Mouse (Mus musculus) CH12.LX (cell line): ENCODE results near the gene Pfn1. TPM values are rescaled to one million over a fixed set of nuclear protein-coding genes. Genes with fewer than 3 reads are reported as not detected.

Experiments
- DNase-seq: peaks from one replicate; pipeline ENCODE4 v3.0.0-alpha.2; 2013; ENCODE audit errors: extremely low read depth
- H3K27ac ChIP-seq: 2 replicates; pipeline ENCODE4 v1.5.1; 2012; ENCODE audit warnings: low read depth, mild to moderate bottlenecking, control low read depth, moderate library complexity; ENCODE audit not compliant: insufficient read depth
- H3K27me3 ChIP-seq: replicated peaks from 2 replicates; pipeline ENCODE3; 2012; ENCODE audit warnings: inconsistent platforms
- H3K36me3 ChIP-seq, 2 experiments: replicated peaks in 1 of 2; 2 replicates each; pipeline versions ENCODE3 to v1.6.1; 2012; ENCODE audit warnings: inconsistent platforms in 1 of 2, low read length in 1 of 2, mild to moderate bottlenecking in 1 of 2, mixed read lengths in 1 of 2, moderate library complexity in 1 of 2; ENCODE audit not compliant: control insufficient read depth in 1 of 2, insufficient read depth in 1 of 2
- H3K4me1 ChIP-seq, 2 experiments: 2 replicates each; pipeline ENCODE4 v1.6.1; 2012; ENCODE audit warnings: inconsistent platforms in 1 of 2, moderate library complexity in 1 of 2; ENCODE audit not compliant: insufficient read depth in 2 of 2, control insufficient read depth in 1 of 2
- H3K4me2 ChIP-seq: 2 replicates; pipeline ENCODE4 v1.6.1; 2012; ENCODE audit warnings: low read depth, mild to moderate bottlenecking, control low read depth; ENCODE audit not compliant: poor library complexity, insufficient read depth, severe bottlenecking
- H3K4me3 ChIP-seq, 3 experiments: fragments of 150-350 bp in 1 of 3; sonication (generic) in 1 of 3; replicated peaks in 1 of 3; 2 replicates each; pipeline versions ENCODE3 to v1.5.1; 2011 to 2012; ENCODE audit warnings: low read depth in 2 of 3, low read length in 2 of 3, mild to moderate bottlenecking in 2 of 3, moderate library complexity in 2 of 3, control low read depth in 1 of 3, improper control_type of control experiment in 1 of 3, inconsistent platforms in 1 of 3, mixed read lengths in 1 of 3; ENCODE audit not compliant: poor library complexity in 1 of 3
- H3K79me2 ChIP-seq: replicated peaks from 2 replicates; pipeline ENCODE4 v1.6.1; 2012; ENCODE audit warnings: mild to moderate bottlenecking, moderate library complexity; ENCODE audit not compliant: control insufficient read depth, poor library complexity, insufficient read depth, severe bottlenecking; ENCODE audit errors: extremely low read depth
- H3K9ac ChIP-seq: 2 replicates; pipeline ENCODE4 v1.6.1; 2012; ENCODE audit warnings: low read depth, mild to moderate bottlenecking, control low read depth, moderate library complexity; ENCODE audit not compliant: insufficient read depth
- H3K9me3 ChIP-seq: replicated peaks from 2 replicates; pipeline ENCODE3; 2012; ENCODE audit warnings: low read length, inconsistent platforms, mixed read lengths
- BHLHE40 ChIP-seq: IDR thresholded peaks from 2 replicates; pipeline ENCODE4 v1.6.1; 2011; ENCODE audit warnings: mild to moderate bottlenecking, low read depth, low read length, improper control_type of control experiment
- CHD1 ChIP-seq: IDR thresholded peaks from 2 replicates; pipeline ENCODE4 v1.6.1; 2012; ENCODE audit warnings: low read depth, low read length, improper control_type of control experiment, inconsistent platforms
- CHD2 ChIP-seq: IDR thresholded peaks from 2 replicates; pipeline ENCODE4 v1.6.1; 2011; ENCODE audit warnings: low read length, improper control_type of control experiment
- CTCF ChIP-seq, 2 experiments: IDR thresholded peaks in 1 of 2; conservative IDR thresholded peaks in 1 of 2; 2 replicates each; pipeline ENCODE4 v1.5.1; 2011 to 2012; ENCODE audit warnings: low read depth in 2 of 2, low read length in 2 of 2, improper control_type of control experiment in 1 of 2, inconsistent platforms in 1 of 2, mild to moderate bottlenecking in 1 of 2, moderate library complexity in 1 of 2
- ETS1 ChIP-seq: conservative IDR thresholded peaks from 2 replicates; pipeline ENCODE4 v1.6.1; 2012; ENCODE audit warnings: low read depth, mild to moderate bottlenecking, inconsistent platforms, low read length, improper control_type of control experiment, moderate library complexity
- GABPA ChIP-seq: IDR thresholded peaks from 2 replicates; pipeline ENCODE4 v1.6.1; 2012; ENCODE audit warnings: low read depth, low read length, improper control_type of control experiment, inconsistent platforms; ENCODE audit not compliant: insufficient replicate concordance
- HCFC1 ChIP-seq: IDR thresholded peaks from 2 replicates; pipeline ENCODE4 v1.6.1; 2012; ENCODE audit warnings: low read depth, mild to moderate bottlenecking, inconsistent platforms, low read length, improper control_type of control experiment
- IRF4 ChIP-seq: IDR thresholded peaks from 2 replicates; pipeline ENCODE4 v1.6.1; 2014; ENCODE audit warnings: low read depth, mild to moderate bottlenecking, inconsistent platforms, low read length, improper control_type of control experiment
- JUN ChIP-seq: IDR thresholded peaks from 2 replicates; pipeline ENCODE4 v1.6.1; 2011; ENCODE audit warnings: low read depth, mild to moderate bottlenecking, low read length, improper control_type of control experiment, moderate library complexity; ENCODE audit not compliant: insufficient read depth
- JUND ChIP-seq: conservative IDR thresholded peaks from 2 replicates; pipeline ENCODE4 v1.6.1; 2011; ENCODE audit warnings: low read depth, low read length, improper control_type of control experiment
- KAT2A ChIP-seq: IDR thresholded peaks from 2 replicates; pipeline ENCODE4 v1.6.1; 2012; ENCODE audit warnings: low read length, improper control_type of control experiment, inconsistent platforms; ENCODE audit not compliant: insufficient replicate concordance
- MAFK ChIP-seq: IDR thresholded peaks from 2 replicates; pipeline ENCODE4 v1.6.1; 2011; ENCODE audit warnings: low read length, improper control_type of control experiment; ENCODE audit not compliant: insufficient replicate concordance
- MAX ChIP-seq: IDR thresholded peaks from 2 replicates; pipeline ENCODE4 v1.6.1; 2011; ENCODE audit warnings: low read length, improper control_type of control experiment
- MAZ ChIP-seq: IDR thresholded peaks from 2 replicates; pipeline ENCODE4 v1.6.1; 2012; ENCODE audit warnings: low read depth, mild to moderate bottlenecking, inconsistent platforms, low read length, improper control_type of control experiment, moderate library complexity
- MEF2A ChIP-seq: IDR thresholded peaks from 2 replicates; pipeline ENCODE4 v1.6.1; 2014; ENCODE audit warnings: low read depth, mild to moderate bottlenecking, inconsistent platforms, low read length, improper control_type of control experiment, borderline replicate concordance
- MXI1 ChIP-seq: IDR thresholded peaks from 2 replicates; pipeline ENCODE4 v1.6.1; 2011; ENCODE audit warnings: mild to moderate bottlenecking, low read depth, low read length, improper control_type of control experiment
- MYC ChIP-seq: IDR thresholded peaks from 2 replicates; pipeline ENCODE4 v1.6.1; 2011; ENCODE audit warnings: low read depth, mild to moderate bottlenecking, improper control_type of control experiment, low read length
- NELFE ChIP-seq: IDR thresholded peaks from 2 replicates; pipeline ENCODE4 v1.6.1; 2011; ENCODE audit warnings: low read depth, low read length, improper control_type of control experiment
- NRF1 ChIP-seq: IDR thresholded peaks from 2 replicates; pipeline ENCODE4 v1.6.1; 2014; ENCODE audit warnings: low read depth, mild to moderate bottlenecking, inconsistent platforms, low read length, improper control_type of control experiment, moderate library complexity
- PAX5 ChIP-seq: IDR thresholded peaks from 2 replicates; pipeline ENCODE4 v1.6.1; 2012; ENCODE audit warnings: low read length, inconsistent platforms, mixed read lengths
- RAD21 ChIP-seq: IDR thresholded peaks from 2 replicates; pipeline ENCODE4 v1.6.1; 2011; ENCODE audit warnings: low read depth, mild to moderate bottlenecking, low read length, improper control_type of control experiment, moderate library complexity
- SIN3A ChIP-seq: IDR thresholded peaks from 2 replicates; pipeline ENCODE4 v1.6.1; 2012; ENCODE audit warnings: low read length, improper control_type of control experiment, inconsistent platforms
- SMC3 ChIP-seq: IDR thresholded peaks from 2 replicates; pipeline ENCODE4 v1.6.1; 2011; ENCODE audit warnings: low read depth, low read length, improper control_type of control experiment
- TBP ChIP-seq: conservative IDR thresholded peaks from 2 replicates; pipeline ENCODE4 v1.6.1; 2011; ENCODE audit warnings: low read depth, low read length, improper control_type of control experiment
- UBTF ChIP-seq: IDR thresholded peaks from 2 replicates; pipeline ENCODE4 v1.6.1; 2012; ENCODE audit warnings: low read depth, mild to moderate bottlenecking, inconsistent platforms, low read length, improper control_type of control experiment, moderate library complexity
- ZC3H11A ChIP-seq: IDR thresholded peaks from 2 replicates; pipeline ENCODE4 v1.6.1; 2012; ENCODE audit warnings: low read depth, mild to moderate bottlenecking, inconsistent platforms, low read length, improper control_type of control experiment
- ZKSCAN1 ChIP-seq: IDR thresholded peaks from 2 replicates; pipeline ENCODE4 v1.6.1; 2012; ENCODE audit warnings: low read depth, inconsistent platforms, low read length, improper control_type of control experiment, borderline replicate concordance
- ZMIZ1 ChIP-seq: IDR thresholded peaks from 2 replicates; pipeline ENCODE4 v1.6.1; 2012; ENCODE audit warnings: low read depth, mild to moderate bottlenecking, inconsistent platforms, low read length, improper control_type of control experiment
- ZNF384 ChIP-seq: IDR thresholded peaks from 2 replicates; pipeline ENCODE4 v1.6.1; 2012; ENCODE audit warnings: low read depth, low read length, improper control_type of control experiment, inconsistent platforms
- dilution Hi-C: fragments of 300-500 bp; cut with MboI; formaldehyde crosslinking; loops from 2 replicates; pipeline ENCODE4 v1.14.3; 2020; ENCODE audit warnings: low sequenced_read_pairs; ENCODE audit not compliant: extremely low pct_unique_long_range_greater_than_20kb, extremely low pct_ligation_motif_present
- in situ Hi-C: fragments of 300-500 bp; cut with MboI; formaldehyde crosslinking; loops from 3 replicates; pipeline ENCODE4 v1.14.3; 2019; ENCODE audit warnings: low sequenced_read_pairs, low pct_ligation_motif_present, low pct_unique_long_range_greater_than_20kb, mixed read lengths
- polyA plus RNA-seq: library from polyadenylated mRNA; unstranded; fragments of >175 nt; gene quantifications from 2 replicates; pipeline ENCODE4 v1.2.1, GENCODE M21; 2012; ENCODE audit warnings: low read depth; ENCODE audit not compliant: insufficient read length
- total RNA-seq, 2 experiments: library from RNA; depleted of rRNA; stranded (reverse); fragments of 300-350 nt in 1 of 2; fragments of >200 nt in 1 of 2; gene quantifications; 2 replicates each; pipeline ENCODE4 v1.2.3; 2012 to 2014

Gene Pfn1
- total and polyA plus RNA-seq, 3 experiments, result 844 to 2,624 (median 1,045) TPM

GRCm38 (mm10) chr11:70700613-70701012, 46.2 kb upstream of the Pfn1 start:
- Histone ChIP-seq H3K27ac (no peak overlapping the region), H3K36me3 (peaks cover 22 to 35% of the 10 kb centered on the region in 2 experiments), H3K4me3 (peak overlapping the region; percentile 61 to 80 (median 71)), H3K79me2 (0 out of 2 replicates have a peak, but pooled peaks cover 5% of the 10 kb centered on the region), H3K9me3 (no peaks in the 10 kb centered on the region), H3K4me1 (peaks cover 9 to 24% of the 10 kb centered on the region in 2 experiments), H3K27me3 (peaks cover 3% of the 10 kb centered on the region), H3K4me2 (peak overlapping the region; percentile 68), H3K9ac (peak overlapping the region; percentile 93)
- dilution Hi-C loops (no loop called here), in situ Hi-C loops (no loop called here)
- peak; percentile 33 for DNase-seq
- TF ChIP-seq SIN3A, result peak; percentile 33; the same call in 1 of the 2 replicates
- no peak for TF ChIP-seq ZKSCAN1
- TF ChIP-seq ETS1, result no peak
- no peak for TF ChIP-seq CTCF (conservative IDR thresholded peaks at IDR 0.05 in 1 of 2, IDR thresholded peaks at IDR 0.05 in 1 of 2; ENCODE audit: low read depth in 2 of 2, low read length in 2 of 2)
- TF ChIP-seq MEF2A, result 0 out of 2 replicates have a peak, but pooled peaks have one; percentile 3
- no peak for TF ChIP-seq GABPA
- no peak for TF ChIP-seq RAD21
- peak; percentile 57; the same call in 1 of the 2 replicates for TF ChIP-seq CHD2
- peak; percentile 67 for TF ChIP-seq UBTF

GRCm38 (mm10) chr11:70699722-70700556, 45.5 kb upstream of the Pfn1 start, which contains the start of the genes Inca1 and Kif1c:
Inca1 (minus strand) TSS chr11:70700155.
Kif1c (plus strand) TSS chr11:70700548.
- in situ Hi-C loops (no loop called here), dilution Hi-C loops (no loop called here)
- peak; percentile 46 for TF ChIP-seq HCFC1
- TF ChIP-seq NELFE, result peak; percentile 85
- no peak for TF ChIP-seq MYC
- TF ChIP-seq ZKSCAN1, result no peak
- TF ChIP-seq CHD1, result no peak
- no peak for TF ChIP-seq JUND
- TF ChIP-seq JUN, result no peak
- TF ChIP-seq MAX, result peak; percentile 63; the same call in 1 of the 2 replicates
- TF ChIP-seq NRF1, result peak; percentile 55; the same call in 1 of the 2 replicates
- peak; percentile 83 for TF ChIP-seq ZMIZ1
- TF ChIP-seq ZC3H11A, result no peak
- peak; percentile 40 for TF ChIP-seq IRF4
- peak; percentile 71; the same call in 1 of the 2 replicates for TF ChIP-seq TBP
- TF ChIP-seq ETS1, result no peak
- peak; percentile 39 for TF ChIP-seq MAZ
- no peak for TF ChIP-seq ZNF384
- no peak for TF ChIP-seq PAX5
- 0 out of 2 replicates have a peak, but pooled peaks have one; percentile 0 for TF ChIP-seq SMC3
- TF ChIP-seq KAT2A, result no peak
- no peak for TF ChIP-seq MXI1
- no peak for TF ChIP-seq BHLHE40
- TF ChIP-seq UBTF, result no peak
- TF ChIP-seq MAFK, result no peak
- 0 out of 2 replicates have a peak, but pooled peaks have one; percentile 10 for TF ChIP-seq MEF2A
- TF ChIP-seq GABPA, result no peak
- TF ChIP-seq SIN3A, result no peak; the same call in 1 of the 2 replicates

More at GRCm38 (mm10) chr11:70699722-70700556, 45.5 kb upstream of the Pfn1 start, which contains the start of the genes Inca1 and Kif1c:
- peaks cover 15 to 28% of the 10 kb centered on the region in 2 experiments for H3K36me3 ChIP-seq
- H3K4me2 ChIP-seq, result peak within 1 kb of the TSS; percentile 73
- H3K27ac ChIP-seq, result peak within 1 kb of the TSS; percentile 54; the same call in 1 of the 2 replicates
- H3K79me2 ChIP-seq, result 0 out of 2 replicates have a peak, but pooled peaks cover 5% of the 10 kb centered on the region
- H3K4me3 ChIP-seq, result peak within 1 kb of the TSS; percentile 71 to 82 (median 80)
- H3K9me3 ChIP-seq, result no peaks in the 10 kb centered on the region
- H3K9ac ChIP-seq, result peak within 1 kb of the TSS; percentile 93
- H3K4me1 ChIP-seq, result peaks cover 9 to 24% of the 10 kb centered on the region in 2 experiments
- H3K27me3 ChIP-seq, result peaks cover 3% of the 10 kb centered on the region
- DNase-seq, result peak; percentile 91
